Mouse (Mus musculus): Measurements from ENCODE around the gene Ptafr. TPM values are rescaled to one million over a fixed set of nuclear protein-coding genes. Genes with fewer than 3 reads are reported as not detected.

Ptafr gene
- total RNA-seq (2021) = 1 to 10 TPM; 1.4 to 1.7 TPM
- long read RNA-seq, experiment 1 = 0 reads
- long read RNA-seq, experiment 2, partial matches to known transcripts = 0 of 1 reads
- long read RNA-seq, experiment 2, other reads (novel, unspliced or antisense) = 1 of 1 reads

DNA sequence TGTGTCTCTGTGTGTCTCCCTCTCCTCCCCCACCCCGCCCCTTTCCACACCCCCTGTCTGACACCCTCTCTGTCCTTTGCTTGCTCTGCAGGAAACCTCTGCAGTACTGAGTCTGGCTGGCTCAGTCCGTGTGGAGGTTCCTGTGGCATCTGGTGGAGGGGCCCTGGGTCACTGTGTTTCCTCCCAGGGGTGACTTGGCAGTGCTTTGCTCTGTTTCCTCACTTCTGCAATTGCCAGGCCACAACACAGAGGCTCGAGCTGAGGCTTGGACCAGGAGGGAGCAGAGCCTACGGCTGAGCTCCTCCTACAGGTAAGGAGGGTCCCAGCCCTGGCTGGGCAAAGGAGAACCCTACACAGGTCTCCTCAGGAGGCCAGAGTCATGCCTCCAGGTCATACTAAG, at the start of gene Ptafr:
Ptafr (plus strand) TSS at position 103 of the 400 bp plus-strand sequence.
- DNase-seq (ENCODE audit: low spot score in 2 of 2) = no peak

DNA sequence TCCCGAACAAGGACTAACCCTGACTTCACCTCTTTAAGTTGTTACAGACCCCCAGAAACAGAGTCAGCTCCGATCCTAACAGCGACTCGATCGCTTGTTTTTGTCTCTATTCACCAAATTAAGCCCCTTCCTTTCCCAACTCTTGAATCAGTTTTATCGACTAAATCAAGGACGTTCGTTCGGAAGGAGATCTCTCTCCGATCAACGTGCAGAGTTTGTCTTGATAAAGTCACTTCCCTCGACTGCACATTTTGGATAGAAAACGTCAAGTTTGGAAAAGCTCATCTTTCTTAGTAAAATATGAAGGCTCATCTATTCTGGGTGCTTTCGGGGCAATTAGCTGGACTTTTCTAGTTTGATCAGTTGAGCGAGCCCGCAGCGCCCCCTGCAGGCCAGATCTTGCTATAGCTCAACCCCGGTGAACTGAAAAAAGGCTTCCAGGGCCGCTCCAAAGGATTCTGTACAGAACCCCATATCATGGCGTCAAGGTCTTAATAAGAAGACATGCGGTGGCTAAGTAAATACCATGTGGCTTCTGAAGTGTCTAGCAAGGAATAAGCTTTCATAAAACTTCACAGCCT, 49.2 kb upstream of the Ptafr start:
- DNase-seq (ENCODE audit: low spot score in 2 of 2) = peak; percentile 84 to 86

DNA sequence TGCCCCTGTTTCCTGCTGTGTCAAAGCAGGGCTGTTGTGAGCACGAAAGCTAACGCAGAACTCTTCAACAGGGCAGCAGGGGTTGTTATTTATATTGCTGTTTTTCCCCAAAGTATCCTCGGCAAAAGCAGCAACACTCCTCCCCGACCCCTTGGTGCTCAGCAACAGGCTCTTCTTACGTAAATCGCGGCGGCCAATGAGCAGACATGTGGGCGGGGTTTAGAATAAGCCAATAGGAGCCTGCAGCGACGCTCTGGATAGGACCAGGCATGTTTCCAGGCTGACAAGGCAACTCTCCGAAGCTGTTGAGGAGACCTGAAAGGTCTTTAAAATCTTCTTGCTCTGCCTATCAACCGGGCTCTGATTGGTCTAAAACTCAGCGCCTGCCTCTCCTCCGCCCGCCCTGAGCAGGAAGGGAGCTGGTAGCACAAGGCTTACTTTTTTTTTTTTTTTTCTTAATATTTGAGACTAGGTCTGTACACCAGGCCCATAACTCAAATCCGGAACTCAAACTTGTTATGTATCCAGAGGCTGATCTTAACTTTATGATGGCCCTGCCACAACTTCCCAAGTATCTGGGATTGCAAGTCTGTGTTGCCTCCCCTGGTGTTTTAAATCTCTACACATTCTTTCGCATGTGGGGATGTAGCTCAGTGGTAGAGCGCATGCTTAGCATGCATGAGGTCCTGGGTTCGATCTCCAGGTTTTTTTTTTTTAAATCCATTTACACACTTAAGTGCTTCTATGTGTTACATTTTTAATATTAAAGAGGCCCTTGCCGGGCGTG, 48.3 kb upstream of the Ptafr start:
- peak; percentile 84 to 87 for DNase-seq (ENCODE audit: low spot score in 2 of 2)

DNA sequence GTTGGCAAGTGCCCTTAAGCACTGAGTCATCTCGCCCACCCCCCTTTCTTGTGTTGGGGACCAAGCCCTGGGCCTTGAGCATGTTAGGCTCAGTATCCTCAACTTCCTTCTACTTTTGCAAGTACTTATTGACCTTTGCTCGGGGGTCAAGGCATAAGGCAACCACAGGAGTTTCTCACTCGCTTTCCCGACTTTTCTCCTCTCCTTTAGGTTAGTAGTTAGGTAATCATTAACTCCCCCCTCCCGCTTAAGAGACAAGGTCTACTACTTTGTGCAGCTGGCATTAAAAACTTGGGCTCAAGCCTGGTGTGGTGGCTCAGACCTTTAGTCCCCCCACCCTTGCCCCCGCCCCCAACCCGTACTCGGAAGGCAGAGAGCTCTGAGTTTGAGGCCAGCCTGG, 45.8 kb upstream of the Ptafr start:
- no peak for DNase-seq (ENCODE audit: low spot score in 2 of 2)

DNA sequence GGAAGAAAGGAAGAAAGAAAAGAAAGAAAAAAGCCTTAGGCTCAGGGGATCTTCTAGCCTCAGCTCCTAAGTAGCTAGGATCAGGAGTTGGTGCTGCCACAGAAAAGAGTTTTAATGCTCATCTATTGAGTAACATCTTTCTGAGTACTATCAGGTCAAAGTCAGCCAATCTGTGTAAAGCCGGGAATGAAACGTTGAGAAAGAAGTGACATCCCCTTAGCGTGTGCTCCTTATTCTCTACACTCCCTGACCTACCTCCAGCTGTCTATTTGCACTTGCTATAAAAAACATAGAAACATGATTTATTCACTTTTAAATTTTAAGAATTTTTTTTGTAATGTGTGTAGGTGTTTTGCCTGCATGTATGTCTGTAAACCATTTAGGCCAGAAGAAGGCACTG, 44.7 kb upstream of the Ptafr start:
- DNase-seq (ENCODE audit: low spot score in 2 of 2) = no peak

DNA sequence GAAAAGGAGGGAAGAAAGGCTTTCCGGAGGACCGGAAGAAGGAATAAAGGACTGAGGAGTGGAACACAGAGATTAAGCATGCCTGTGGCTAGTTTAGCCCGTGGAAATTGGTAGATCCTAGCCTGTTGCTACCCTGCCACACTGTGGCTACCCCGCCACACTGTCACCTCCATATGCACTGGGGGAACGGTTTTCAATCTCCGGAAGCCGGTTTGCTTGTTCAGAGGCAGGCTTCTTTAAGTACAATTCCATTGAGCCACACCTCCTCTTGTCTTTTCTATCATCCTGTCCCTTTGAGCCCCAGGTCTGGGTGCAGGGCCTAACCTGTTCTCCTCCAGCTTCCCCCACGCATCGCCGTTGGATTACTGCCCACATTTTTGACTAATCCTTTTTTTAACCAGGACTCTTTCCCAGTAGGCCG, 39.5 kb upstream of the Ptafr start:
- DNase-seq (ENCODE audit: low spot score in 2 of 2) = no peak

DNA sequence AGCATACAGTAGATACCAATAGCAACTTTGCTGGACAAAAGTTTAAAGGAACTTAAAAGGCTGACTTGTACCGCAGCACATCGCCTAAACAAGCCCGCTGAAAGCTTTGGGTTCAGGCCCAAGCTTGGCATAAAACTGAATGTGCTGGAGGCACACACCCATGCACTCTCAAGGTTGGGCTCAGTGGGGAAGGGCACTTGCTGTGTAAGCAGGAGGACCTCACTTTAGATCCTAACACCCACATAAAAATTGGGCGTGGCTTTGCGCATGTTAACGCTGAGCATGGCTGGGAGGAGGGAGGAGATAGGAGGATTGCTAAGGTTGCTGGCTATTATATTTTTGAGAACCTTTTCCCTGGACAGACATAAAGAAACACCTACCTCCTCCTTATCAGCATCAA, 39.1 kb upstream of the Ptafr start:
- no peak for DNase-seq (ENCODE audit: low spot score in 2 of 2)

DNA sequence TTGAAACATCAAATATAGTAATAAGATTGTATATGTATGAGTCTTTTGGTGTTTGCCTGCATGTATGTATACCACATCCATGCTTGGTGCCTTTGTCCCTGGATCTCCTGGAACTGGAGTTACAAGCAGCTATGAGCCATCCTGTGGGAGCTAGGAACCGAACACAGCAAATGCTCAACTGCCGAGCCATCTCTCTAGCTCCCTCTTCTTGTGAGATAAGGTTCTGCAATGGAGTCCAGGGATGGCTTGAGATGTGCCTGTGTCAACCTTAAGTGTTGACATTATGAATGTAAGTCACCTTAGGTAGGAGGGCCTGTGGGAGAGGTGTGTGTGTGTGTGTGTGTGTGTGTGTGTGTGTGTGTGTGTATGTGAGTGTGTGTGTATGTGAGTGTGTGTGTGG, 37.2 kb upstream of the Ptafr start:
- no peak for DNase-seq (ENCODE audit: low spot score in 2 of 2)

DNA sequence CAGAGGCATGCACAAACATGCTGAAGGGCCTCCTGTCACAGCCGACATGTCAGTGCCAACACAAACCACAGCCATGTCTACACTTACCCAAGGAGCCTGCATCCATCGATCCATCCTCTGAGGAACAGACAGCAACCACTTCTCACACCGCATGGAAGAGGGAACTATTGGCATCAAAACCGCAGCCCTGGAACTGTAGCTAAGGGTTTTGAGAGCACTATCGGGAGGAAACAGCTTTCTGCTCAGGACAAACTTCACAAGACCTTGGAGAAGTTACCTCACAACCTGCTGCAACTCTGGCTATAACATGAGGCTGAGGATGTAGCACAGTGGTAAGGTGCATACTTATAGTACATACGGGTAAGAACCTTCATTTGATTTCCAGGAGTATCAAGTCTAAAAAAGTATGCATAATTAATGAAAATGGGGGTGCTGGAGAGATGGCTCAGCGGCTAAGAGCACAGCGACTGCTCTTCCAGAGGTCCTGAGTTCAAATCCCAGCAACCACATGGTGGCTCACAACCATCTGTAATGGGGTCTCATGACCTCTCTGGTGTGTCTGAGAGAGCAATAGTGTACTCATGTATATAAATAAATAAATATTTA, 35.8 kb upstream of the Ptafr start:
- no peak for DNase-seq (ENCODE audit: low spot score in 2 of 2)

DNA sequence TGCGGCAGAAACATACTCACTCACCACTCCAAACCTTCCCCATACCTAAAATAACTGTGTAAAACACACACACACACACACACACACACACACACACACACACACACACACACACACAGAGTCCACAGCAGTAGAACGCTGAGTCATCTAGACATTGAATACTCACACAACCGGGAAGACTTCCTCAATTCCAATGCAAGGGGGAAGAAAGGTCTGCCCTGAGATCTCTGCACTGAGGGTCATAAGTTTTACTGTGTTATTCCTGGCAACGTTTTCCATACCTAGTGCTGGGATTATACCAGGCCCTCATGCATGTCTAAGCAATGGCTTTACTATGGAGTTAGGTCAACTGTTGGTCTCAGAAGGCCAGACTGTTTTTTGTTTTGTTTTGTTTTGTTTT, 34.5 kb upstream of the Ptafr start:
- no peak for DNase-seq (ENCODE audit: low spot score in 2 of 2)

DNA sequence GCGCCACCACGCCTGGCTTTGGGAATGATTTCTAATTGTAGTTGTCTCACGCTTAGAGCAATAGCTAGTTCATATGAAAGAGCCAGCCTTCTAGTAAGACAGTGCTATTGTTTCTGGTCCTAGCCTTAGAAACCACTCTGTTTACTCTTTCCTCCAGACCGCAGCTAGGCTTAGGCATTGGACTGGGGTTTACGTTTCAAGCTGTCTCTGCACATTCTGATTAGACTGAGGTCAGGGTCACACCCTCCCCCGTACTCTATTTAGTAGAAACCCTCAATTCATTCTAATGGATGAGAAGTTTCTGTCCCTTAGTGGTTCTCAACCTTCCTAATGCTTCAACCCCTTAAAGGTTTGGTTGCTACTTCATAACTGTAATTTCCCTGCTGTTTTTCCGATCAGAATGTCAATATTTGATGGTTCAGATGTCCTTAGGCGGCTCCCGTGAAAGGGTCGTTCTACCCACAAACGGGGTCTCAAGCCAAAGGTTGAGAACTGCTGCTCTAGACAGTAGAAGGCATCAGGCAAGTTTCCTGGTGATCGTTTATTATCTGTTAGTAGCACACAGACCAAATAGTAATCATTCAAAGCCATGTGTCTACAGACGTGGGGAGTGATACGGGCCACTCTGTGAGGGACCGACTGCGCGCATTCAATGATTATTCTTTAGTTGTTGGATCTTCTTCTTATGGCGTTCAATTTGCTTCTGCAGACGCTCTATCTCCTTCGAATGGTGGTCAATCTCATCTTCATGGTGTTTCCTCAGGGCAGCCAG, 33.6 kb upstream of the Ptafr start:
- DNase-seq (ENCODE audit: low spot score in 2 of 2) = no peak

DNA sequence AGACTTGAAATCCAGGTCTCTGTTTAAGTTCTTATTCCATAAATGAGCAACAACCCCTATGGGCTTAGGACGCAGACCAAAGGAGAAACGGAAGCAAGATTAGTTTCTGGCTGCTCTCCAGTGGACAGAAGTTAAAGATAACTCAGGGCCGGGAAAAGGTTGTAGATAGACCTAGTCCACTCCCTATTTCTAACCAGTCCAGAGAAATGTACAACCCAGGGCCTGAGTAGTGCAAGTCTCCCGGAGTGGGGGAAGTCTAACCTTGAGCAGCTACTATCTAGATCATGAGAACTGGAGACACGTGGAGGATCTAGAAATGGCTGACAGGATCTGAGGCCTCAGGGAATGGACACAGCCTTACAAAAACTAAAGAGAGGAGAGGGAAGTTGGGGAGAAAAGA, 31.4 kb upstream of the Ptafr start:
- DNase-seq (ENCODE audit: low spot score in 2 of 2) = no peak

DNA sequence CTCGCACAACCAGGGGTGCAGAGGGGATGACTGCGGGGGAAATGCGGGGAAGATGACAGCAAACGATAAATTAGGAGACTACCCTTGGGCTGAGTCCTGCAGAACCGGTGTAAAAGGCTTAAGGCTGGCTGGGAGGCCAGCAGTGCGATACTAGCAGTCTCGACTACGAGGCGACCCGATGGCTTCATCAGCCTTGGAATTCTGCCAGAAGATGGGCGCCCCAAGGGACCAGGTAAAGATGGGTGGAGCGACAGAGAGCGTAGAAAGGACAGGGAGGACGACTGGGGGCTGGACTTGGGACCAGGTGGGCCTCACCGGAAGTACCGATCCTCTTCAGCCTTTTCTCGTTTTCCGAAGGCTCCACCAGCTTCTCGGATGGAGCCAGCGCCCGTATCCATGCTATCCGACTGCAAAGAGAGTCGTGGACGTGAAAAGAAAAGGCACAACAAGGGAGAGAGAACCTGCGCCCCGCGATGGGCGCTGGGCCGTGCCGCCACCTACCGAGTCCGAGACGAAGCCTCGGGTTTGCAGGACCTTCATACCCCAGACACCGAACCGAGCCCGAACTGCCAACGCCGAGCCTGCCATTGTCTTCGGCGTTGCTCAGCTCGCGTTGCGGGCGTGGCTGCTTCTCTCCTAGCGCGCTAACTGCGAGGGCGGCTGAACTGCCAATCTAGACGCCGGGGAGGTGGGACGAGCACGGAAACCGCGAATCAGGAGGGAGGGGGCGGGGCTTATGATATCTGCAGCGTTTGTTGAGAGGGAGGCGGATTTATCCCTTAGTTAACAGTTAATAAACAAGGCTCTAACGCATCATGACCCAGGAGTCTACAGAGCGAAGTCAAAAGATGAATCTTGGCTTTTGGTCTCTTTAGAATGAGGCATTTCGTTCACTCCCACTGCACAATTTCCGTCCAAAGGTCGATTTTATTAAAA, 30.6 kb upstream of the Ptafr start, which contains the start of gene Atpif1:
Atpif1 (minus strand) TSS at position 679 of the 936 bp plus-strand sequence.
- DNase-seq (ENCODE audit: low spot score in 2 of 2) = peak; percentile 85 to 90

DNA sequence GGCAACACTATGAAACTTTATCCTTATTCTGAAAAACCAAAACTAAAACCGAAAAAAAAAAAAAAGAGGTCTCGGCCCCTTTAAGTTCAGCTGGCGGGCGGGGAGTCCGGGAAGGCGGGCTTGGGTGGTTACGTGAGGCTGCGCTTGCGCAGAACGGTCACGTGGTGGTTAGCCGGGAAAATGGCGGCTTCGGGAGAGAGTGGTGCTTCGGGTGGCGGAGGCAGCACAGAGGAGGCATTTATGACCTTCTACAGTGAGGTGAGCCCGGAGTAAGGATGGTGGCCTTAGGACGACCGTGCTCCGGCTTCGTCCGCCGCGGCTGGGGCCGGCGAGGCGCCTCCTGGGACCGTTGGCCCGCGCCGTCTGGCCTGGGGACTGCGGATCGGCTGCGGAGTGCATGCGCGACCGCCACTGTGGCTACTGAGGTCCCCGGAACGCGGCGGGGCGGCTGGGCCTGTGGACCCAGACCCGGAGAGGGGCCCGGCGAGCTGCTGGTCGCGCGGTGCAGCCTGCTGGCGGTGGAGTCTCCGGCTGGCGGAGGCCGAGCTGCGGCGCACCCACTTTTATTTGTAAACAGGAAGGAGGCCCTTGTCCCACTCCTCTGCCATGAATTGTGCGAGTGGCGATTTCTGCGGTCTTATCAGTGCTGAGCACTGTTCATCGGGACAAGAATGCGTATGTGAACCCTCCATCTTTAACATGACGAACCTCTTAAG, 28.3 kb upstream of the Ptafr start, which contains the start of gene Dnajc8:
Dnajc8 (plus strand) TSS at position 145 of the 716 bp plus-strand sequence.
- peak; percentile 94 to 96 for DNase-seq (ENCODE audit: low spot score in 2 of 2)

DNA sequence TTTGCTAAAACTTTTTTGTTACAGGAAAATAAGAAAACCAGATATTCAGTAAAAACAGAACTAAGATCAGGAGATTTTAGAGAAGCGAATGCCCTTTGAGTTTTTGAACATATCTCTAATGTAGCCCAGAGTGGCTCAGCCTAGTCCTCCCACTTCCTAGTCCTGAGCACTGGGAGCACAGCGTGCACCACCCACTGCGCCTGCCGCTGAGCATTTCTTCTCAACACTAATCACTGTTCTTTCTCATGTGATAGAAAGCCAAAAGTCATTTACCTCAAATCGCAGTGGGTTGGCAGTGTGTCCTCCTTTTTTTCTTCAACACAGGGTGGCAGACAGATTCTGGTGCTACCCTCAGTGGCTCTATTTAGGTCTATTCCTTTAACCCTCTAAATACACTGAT, 24.4 kb upstream of the Ptafr start:
- DNase-seq (ENCODE audit: low spot score in 2 of 2) = peak in 1 of 2 experiments; percentile 52

DNA sequence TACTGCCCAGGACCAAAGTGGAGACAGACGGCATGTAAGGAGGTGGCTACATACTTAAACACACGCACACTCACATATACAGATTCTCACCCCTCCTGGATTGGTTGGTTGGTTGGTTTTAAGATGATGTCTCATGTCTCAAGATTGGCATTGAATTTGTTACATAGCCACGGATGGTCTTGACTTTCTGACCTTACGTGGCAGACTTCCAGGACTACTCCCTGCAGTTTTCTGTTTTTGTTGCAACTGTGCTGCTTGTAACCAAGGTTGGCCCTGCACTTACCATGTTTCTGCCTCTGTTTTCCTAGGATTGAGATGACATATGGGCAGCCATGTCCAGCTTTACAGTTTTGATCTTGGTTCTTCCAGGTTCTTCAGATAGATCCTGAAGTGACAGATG, 22.5 kb upstream of the Ptafr start:
- no peak for DNase-seq (ENCODE audit: low spot score in 2 of 2)

DNA sequence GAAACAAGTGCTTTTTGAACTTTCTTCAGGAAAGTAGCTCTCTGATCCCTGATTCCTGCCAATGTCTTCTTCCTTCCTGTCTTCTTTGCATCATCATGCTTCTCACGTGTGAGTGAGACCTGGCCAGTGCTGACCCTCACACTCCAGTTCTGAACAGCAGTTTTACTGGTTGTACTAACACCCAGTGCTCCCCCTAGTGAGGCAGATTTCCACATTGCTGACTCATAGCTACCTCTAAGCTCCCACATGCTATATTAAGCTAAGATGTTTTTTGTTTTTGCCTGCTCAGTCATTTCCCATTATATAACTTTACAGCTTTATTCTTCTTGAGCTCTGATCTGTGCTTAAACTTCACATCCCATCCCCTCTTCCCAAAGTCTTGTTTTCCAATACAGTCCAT, 21.1 kb upstream of the Ptafr start:
- peak; percentile 24 to 35 for DNase-seq (ENCODE audit: low spot score in 2 of 2)

DNA sequence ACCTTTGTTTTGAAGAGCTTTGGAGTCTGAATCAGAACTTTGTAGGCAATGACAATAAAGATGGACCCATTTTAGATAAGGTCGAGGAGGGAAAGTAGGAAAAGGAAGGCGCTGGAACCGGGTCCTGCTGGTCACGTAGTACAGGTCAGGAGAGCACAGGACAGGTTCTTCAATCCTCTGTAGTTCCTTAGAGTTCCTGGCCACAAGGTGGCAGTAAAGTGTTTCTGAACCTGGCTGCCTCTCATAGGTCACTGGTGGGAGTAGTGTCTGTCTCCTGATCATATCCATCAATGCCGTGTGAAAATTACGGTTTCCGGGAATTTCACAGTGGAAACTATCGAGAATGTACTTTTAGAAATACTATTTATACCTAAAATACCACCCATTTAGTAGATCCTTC, 18.0 kb upstream of the Ptafr start:
- DNase-seq (ENCODE audit: low spot score in 2 of 2) = peak; percentile 68 to 71

DNA sequence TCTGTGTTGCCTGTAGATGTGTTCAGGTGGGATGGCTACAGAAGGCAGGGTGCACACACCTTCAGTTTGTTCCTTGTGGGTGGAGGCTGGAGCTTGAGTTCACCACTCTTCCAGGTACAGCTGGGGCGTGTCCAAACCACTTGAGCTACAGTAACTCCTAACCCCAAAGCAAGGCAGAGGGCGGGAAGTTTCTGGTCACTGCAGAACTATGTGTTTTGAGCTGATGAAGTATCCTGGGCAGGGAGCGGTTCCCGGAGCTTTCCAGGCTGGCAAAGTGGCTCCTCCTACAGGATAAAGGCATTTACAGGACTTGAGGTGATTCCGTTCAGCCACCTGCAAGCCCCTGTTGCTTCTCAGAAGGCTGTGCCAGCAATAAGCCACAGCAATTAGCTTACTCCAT, 9.6 kb upstream of the Ptafr start:
- no peak for DNase-seq (ENCODE audit: low spot score in 2 of 2)

DNA sequence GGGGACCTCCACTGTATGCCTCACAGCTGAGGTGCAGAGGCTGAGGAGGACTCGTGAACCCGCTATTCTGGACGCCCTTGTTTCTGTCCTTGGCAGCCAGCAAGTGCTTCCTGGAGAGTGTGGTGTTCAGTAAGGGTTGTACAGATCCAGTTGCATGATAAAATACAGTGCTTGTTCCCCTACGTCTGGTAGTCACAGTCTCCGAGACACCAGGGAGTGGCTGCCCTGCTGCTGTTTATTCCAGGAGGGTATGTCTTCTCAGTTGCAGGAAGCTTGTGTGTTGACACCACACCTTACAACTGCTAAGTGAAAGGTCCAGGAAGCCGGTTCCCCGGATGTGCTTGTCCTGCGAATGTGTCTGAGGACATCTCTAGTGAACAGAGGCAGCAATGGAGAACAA, 9.2 kb upstream of the Ptafr start:
- no peak for DNase-seq (ENCODE audit: low spot score in 2 of 2)
